Mouse (Mus musculus): ENCODE data around the gene Magi2. TPM values are rescaled to one million over a fixed set of nuclear protein-coding genes. Genes with fewer than 3 reads are reported as not detected.

The Magi2 gene
- total RNA-seq, 2 experiments from 2014 or later, result 98.1 to 102 TPM

DNA sequence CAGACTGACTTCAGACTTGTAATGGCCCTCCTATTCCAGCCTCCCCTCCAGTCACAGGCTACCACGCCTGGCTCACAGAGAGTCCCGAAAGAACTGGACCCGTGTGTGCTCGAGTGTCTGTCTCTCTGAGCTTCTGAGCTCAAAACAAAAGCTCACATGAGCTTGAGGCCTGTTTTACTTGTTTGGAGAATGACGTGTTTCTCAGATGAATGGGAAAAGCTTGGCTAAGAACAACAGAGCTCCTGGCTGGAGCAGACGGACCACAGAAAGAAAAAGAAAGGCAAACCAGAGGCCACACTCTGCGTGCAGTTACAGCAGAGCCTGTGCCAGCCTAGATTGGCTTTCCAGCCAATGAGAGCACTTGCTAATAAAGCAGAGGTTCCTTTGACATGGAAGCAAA, 1524.9 kb downstream of the Magi2 start:
- no peak for DNase-seq (ENCODE audit: low spot score in 2 of 2)
- intact Hi-C loops (cut with DNase I), result no loop called here

DNA sequence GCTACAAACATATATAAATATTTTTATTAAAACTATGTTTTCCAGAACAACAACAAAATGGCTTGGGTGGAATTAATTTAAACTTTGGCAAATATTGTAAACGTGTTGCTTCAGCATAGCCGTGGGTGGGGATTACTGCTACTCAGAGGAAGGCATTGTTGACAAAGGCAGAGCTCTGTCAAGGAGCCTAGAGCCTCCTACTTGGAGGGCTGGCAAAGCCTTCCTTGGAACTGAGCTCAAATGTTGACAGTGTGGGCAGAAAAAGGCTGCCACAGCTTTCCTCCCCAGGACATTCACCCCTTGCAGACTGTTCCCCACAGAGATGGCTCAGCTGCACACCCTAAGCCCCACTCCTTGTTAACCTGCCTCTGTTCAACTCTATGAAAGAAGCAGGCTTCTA, 1526.3 kb downstream of the Magi2 start:
- intact Hi-C loops (cut with DNase I), result no loop called here
- DNase-seq (ENCODE audit: low spot score in 2 of 2), result no peak

DNA sequence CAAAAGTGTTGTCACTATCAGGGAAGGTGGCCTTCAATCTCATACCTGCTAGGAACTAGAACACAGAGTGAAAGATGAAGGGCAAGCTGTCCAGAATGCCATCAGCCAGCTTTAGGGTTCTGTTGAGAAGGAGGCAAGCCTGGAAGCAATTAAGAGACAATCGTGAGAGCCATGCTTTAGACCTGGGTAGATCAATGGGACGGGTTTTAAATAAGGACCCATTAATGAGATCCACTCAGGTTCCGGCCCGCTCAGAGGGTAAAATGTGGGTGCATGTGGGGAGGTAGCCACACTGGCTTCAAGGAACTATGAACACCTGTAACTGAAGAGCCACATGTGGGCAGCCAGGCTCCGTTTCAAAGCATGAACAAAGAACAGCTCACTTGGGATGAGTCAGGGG, 1527.1 kb downstream of the Magi2 start:
- intact Hi-C loops (cut with DNase I), result no loop called here
- no peak for DNase-seq (ENCODE audit: low spot score in 2 of 2)
